Comparison of ENCODE assay signal across 14 mouse cellular contexts in the genomic region with DNA sequence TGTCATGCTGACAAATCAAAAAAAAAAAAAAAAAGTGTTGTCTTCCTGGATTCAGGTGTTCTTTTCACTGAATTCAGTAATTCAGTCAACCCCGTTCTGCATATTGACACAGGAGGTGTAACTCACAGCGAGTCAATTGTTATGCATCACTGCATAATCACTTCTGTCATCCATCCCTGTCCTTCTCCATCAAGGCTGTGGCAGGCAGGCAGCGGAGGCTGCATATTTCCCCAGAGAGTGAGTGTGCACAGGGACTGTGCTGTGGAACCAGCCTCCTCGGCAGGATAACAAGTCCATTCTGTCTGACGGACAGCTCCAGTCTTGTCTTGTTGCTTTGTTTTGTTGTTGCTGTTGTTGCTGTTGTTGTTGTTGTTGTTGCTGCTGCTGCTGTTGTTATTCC.
DNase-seq lines count a peak whose midpoint lies in the region; ATAC-seq lines count a peak whose summit lies in the region.
"Had no signal": no experiment of that assay in that cellular context is flagged by ENCODE, and none has a peak within 500 bp of the region (broad histone marks: within the 10 kb centered on the region; RNA-seq: fewer than 3 reads in every experiment).

No protein-coding gene starts in this region.

- H3K4me3 ChIP-seq in forebrain, embryonic 11.5 days (ENCODE audit: low read depth, low read length), result no peak overlapping the region
- H3K4me3 ChIP-seq in forebrain, embryonic 10.5 days, result no peak overlapping the region
- no peak overlapping the region for H3K4me3 ChIP-seq in hindbrain, embryonic 14.5 days (replicated peaks; ENCODE audit: low read length)
- no peak overlapping the region for H3K4me3 ChIP-seq in limb, embryonic 10.5 days
- H3K4me3 ChIP-seq: hindbrain, embryonic 15.5 days; liver, embryonic 13.5 days had no signal

- no peaks in the 10 kb centered on the region for H3K9me3 ChIP-seq in forebrain, embryonic 11.5 days (ENCODE audit: control insufficient read depth, low read length)
- H3K9me3 ChIP-seq in forebrain, embryonic 10.5 days, result no peaks in the 10 kb centered on the region
- H3K9me3 ChIP-seq in hindbrain, embryonic 14.5 days (ENCODE audit: control insufficient read depth, low read length), result no peaks in the 10 kb centered on the region
- no peaks in the 10 kb centered on the region for H3K9me3 ChIP-seq in limb, embryonic 10.5 days (replicated peaks)
- H3K9me3 ChIP-seq: G1E; hindbrain, embryonic 15.5 days; liver, embryonic 13.5 days had no signal

- no peak for DNase-seq in forebrain, embryonic 11.5 days (ENCODE audit: low spot score)
- no peak for DNase-seq in forebrain, embryonic 10.5 days (ENCODE audit: extremely low spot score, low spot score)
- peak; percentile 22 for DNase-seq in embryo, embryonic 11 days
- peak; percentile 43 for DNase-seq in hindbrain, embryonic 14.5 days (ENCODE audit: low spot score)
- DNase-seq in retina, embryonic 14.5 days (ENCODE audit: low spot score), result peak; percentile 41
- no peak for DNase-seq in lung, postnatal 36 days
- no peak for DNase-seq in limb, embryonic 10.5 days (ENCODE audit: low spot score)
- DNase-seq: gastrocnemius, postnatal 10 days; liver, embryonic 13.5 days had no signal

- H3K27me3 ChIP-seq in forebrain, embryonic 11.5 days (ENCODE audit: control insufficient read depth, insufficient read depth, low read length), result no peaks in the 10 kb centered on the region
- no peaks in the 10 kb centered on the region for H3K27me3 ChIP-seq in forebrain, embryonic 10.5 days (ENCODE audit: poor library complexity, severe bottlenecking)
- no peaks in the 10 kb centered on the region for H3K27me3 ChIP-seq in hindbrain, embryonic 14.5 days (ENCODE audit: control insufficient read depth, insufficient read depth, low read length)
- H3K27me3 ChIP-seq in limb, embryonic 10.5 days (ENCODE audit: low read depth, poor library complexity, severe bottlenecking), result peaks cover 5% of the 10 kb centered on the region; the same call in 1 of the 2 replicates
- H3K27me3 ChIP-seq: hindbrain, embryonic 15.5 days; liver, embryonic 13.5 days had no signal

- no peaks in the 10 kb centered on the region for H3K4me1 ChIP-seq in forebrain, embryonic 11.5 days (replicated peaks; ENCODE audit: control insufficient read depth, insufficient read depth, low read length)
- H3K4me1 ChIP-seq in forebrain, embryonic 10.5 days, result peaks cover 18% of the 10 kb centered on the region
- H3K4me1 ChIP-seq in hindbrain, embryonic 14.5 days (replicated peaks; ENCODE audit: control insufficient read depth, insufficient read depth, low read length), result peaks cover 5% of the 10 kb centered on the region
- peaks cover 13% of the 10 kb centered on the region; the same call in 1 of the 2 replicates for H3K4me1 ChIP-seq in limb, embryonic 10.5 days
- H3K4me1 ChIP-seq: liver, embryonic 13.5 days had no signal

- no peak overlapping the region for H3K9ac ChIP-seq in forebrain, embryonic 11.5 days (ENCODE audit: low read length)
- H3K9ac ChIP-seq in hindbrain, embryonic 14.5 days, result no peak overlapping the region
- H3K9ac ChIP-seq: hindbrain, embryonic 15.5 days; liver, embryonic 13.5 days had no signal

- 30% methylated on average over 5 of the region's 5 CpGs for WGBS in forebrain, embryonic 11.5 days
- WGBS in forebrain, embryonic 10.5 days, result 31% methylated on average over 5 of the region's 5 CpGs
- WGBS in hindbrain, embryonic 14.5 days, result 0% methylated on average over 5 of the region's 5 CpGs
- 18% methylated on average over 5 of the region's 5 CpGs for WGBS in limb, embryonic 10.5 days

- no peaks in the 10 kb centered on the region for H3K36me3 ChIP-seq in forebrain, embryonic 11.5 days (ENCODE audit: control insufficient read depth, insufficient read depth, low read length)
- no peaks in the 10 kb centered on the region for H3K36me3 ChIP-seq in forebrain, embryonic 10.5 days (replicated peaks)
- no peaks in the 10 kb centered on the region for H3K36me3 ChIP-seq in hindbrain, embryonic 14.5 days (replicated peaks; ENCODE audit: control insufficient read depth, insufficient read depth)
- H3K36me3 ChIP-seq in limb, embryonic 10.5 days, result no peaks in the 10 kb centered on the region
- H3K36me3 ChIP-seq: G1E; hindbrain, embryonic 15.5 days; liver, embryonic 13.5 days had no signal

- ATAC-seq in forebrain, embryonic 11.5 days (replicated peaks; ENCODE audit: low FRiP score), result 0 out of 2 replicates have a peak, but pooled peaks have one; percentile 47
- peak; percentile 63; the same call in 1 of the 2 replicates for ATAC-seq in hindbrain, embryonic 14.5 days (ENCODE audit: low FRiP score)
- no peak for ATAC-seq in frontal cortex, adult (ENCODE audit: low TSS enrichment)
- ATAC-seq: activated CD4-positive, CD25-positive, alpha-beta regulatory T cell, adult 4 months had no signal

- H3K4me2 ChIP-seq in forebrain, embryonic 11.5 days (ENCODE audit: low read depth, low read length, severe bottlenecking), result no peak overlapping the region
- H3K4me2 ChIP-seq in hindbrain, embryonic 14.5 days (replicated peaks), result no peak overlapping the region
- H3K4me2 ChIP-seq: heart, embryonic 11.5 days; hindbrain, embryonic 15.5 days; liver, embryonic 13.5 days had no signal

- H3K27ac ChIP-seq in forebrain, embryonic 11.5 days (ENCODE audit: low read depth, low read length), result no peak overlapping the region
- H3K27ac ChIP-seq in forebrain, embryonic 10.5 days, result no peak overlapping the region
- H3K27ac ChIP-seq in hindbrain, embryonic 14.5 days, result no peak overlapping the region
- H3K27ac ChIP-seq in limb, embryonic 10.5 days, result no peak overlapping the region
- H3K27ac ChIP-seq: hindbrain, embryonic 15.5 days; liver, embryonic 13.5 days had no signal

Comparison
In these comparisons a context has a peak if more than half of its experiments do, and no peak if none do; other contexts are left out.
1. DNase-seq: peak in embryo, embryonic 11 days (single experiment), hindbrain, embryonic 14.5 days (single experiment) and retina, embryonic 14.5 days (single experiment); none in forebrain, embryonic 11.5 days (single experiment), forebrain, embryonic 10.5 days (single experiment), lung, postnatal 36 days (single experiment) and limb, embryonic 10.5 days (single experiment).